Mouse (Mus musculus) neural tube, embryonic 11.5 days (tissue): ENCODE measurements around the gene Tecta. TPM values are rescaled to one million over a fixed set of nuclear protein-coding genes. Genes with fewer than 3 reads are reported as not detected.

Experiments used
- ATAC-seq: fragments of 200-750 bp; cut with Nextera tagmentation; 2 replicates; pipeline ENCODE4 v1.8.0; 2017; ENCODE audit warnings: moderate number of reproducible peaks, mild to moderate bottlenecking, moderate TSS enrichment, moderate library complexity; ENCODE audit not compliant: insufficient read depth, low FRiP score, low TSS enrichment
- DNase-seq: peaks from one replicate; pipeline ENCODE4 v3.0.0-alpha.2; 2015; ENCODE audit warnings: low spot score
- H3K27ac ChIP-seq: fragments of 300-500 bp; sonication (generic); 2 replicates; pipeline ENCODE4 v1.5.1; 2014; ENCODE audit warnings: low read depth, mild to moderate bottlenecking, low read length
- H3K27me3 ChIP-seq: fragments of 300-500 bp; sonication (generic); 2 replicates; pipeline ENCODE4 v1.6.1; 2014; ENCODE audit warnings: mild to moderate bottlenecking, low read length, mixed read lengths; ENCODE audit not compliant: control insufficient read depth, insufficient read depth
- H3K36me3 ChIP-seq: fragments of 300-500 bp; sonication (generic); 2 replicates; pipeline ENCODE4 v1.6.1; 2014; ENCODE audit warnings: mild to moderate bottlenecking, low read length, moderate library complexity, mixed read lengths; ENCODE audit not compliant: control insufficient read depth, insufficient read depth
- H3K4me1 ChIP-seq: fragments of 300-500 bp; sonication (generic); 2 replicates; pipeline ENCODE4 v1.6.1; 2014; ENCODE audit warnings: low read length, mixed read lengths; ENCODE audit not compliant: control insufficient read depth, insufficient read depth
- H3K4me2 ChIP-seq: fragments of 300-500 bp; sonication (generic); 2 replicates; pipeline ENCODE4 v1.6.1; 2014; ENCODE audit warnings: low read depth, mild to moderate bottlenecking, moderate library complexity
- H3K4me3 ChIP-seq: fragments of 300-500 bp; sonication (generic); 2 replicates; pipeline ENCODE4 v1.5.1; 2014; ENCODE audit warnings: low read depth, low read length
- H3K9ac ChIP-seq: fragments of 300-500 bp; sonication (generic); 2 replicates; pipeline ENCODE4 v1.6.1; 2014; ENCODE audit warnings: mild to moderate bottlenecking, low read length
- H3K9me3 ChIP-seq: fragments of 300-500 bp; sonication (generic); 2 replicates; pipeline ENCODE4 v1.6.1; 2016; ENCODE audit warnings: low read length; ENCODE audit not compliant: control insufficient read depth
- WGBS: fragments of 180-500 bp; shearing (Covaris S2); extraction: QIAGEN DNeasy Blood & Tissue Kit; methylation state at CpG from one replicate; pipeline ENCODE4 v1.1.7; 2014; 5-methylcytosine and 5-hydroxymethylcytosine counted together
- polyA plus RNA-seq: library from polyadenylated mRNA; unstranded; fragments of >200 nt; fragmentation: Nextera tagmentation; extraction: Ambion mirVana; gene quantifications from 2 replicates; pipeline ENCODE4 v1.2.1, GENCODE M21; 2014

The Tecta gene
- polyA plus RNA-seq, 1 experiment from 2014 or later = 0.54 TPM

- Histone ChIP-seq H3K4me1 (peaks cover 3% of the 10 kb centered on the region; the same call in 1 of the 2 replicates), H3K27ac (no peak overlapping the region), H3K27me3 (no peaks in the 10 kb centered on the region), H3K9ac (no peak overlapping the region), H3K36me3 (no peaks in the 10 kb centered on the region), H3K9me3 (no peaks in the 10 kb centered on the region), H3K4me3 (no peak overlapping the region), H3K4me2 (no peak overlapping the region)
- DNase-seq = peak; percentile 21
- ATAC-seq = no peak
- 49% methylated on average over 10 of the region's 10 CpGs for WGBS
These were observed 27.1 kb upstream of the Tecta start for GRCm38 (mm10) chr9:42426661-42427358.

DNA sequence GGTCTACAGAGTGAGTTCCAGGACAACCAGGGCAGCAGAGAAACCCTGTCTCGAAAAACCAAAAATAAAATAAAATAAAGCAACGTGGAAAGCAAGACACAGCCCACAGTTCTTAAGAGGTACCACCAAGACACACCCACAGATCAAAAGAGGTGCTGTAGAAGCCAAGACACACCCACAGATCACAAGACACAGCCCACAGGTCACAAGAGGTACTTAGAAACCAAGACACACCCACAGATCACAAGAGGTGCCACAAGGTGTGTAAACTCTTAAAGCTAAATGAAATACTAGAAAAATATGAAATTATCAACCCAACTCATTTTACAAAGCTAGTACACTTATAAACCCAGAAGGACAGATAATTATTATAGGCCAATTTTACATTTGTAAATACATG lies 23.9 kb upstream of the Tecta start:
- H3K27ac ChIP-seq = no peak overlapping the region
- no peak overlapping the region for H3K9ac ChIP-seq
- peaks cover 3% of the 10 kb centered on the region; the same call in 1 of the 2 replicates for H3K4me1 ChIP-seq
- H3K4me2 ChIP-seq = no peak overlapping the region
- no peak overlapping the region for H3K4me3 ChIP-seq
- no peak for DNase-seq
- H3K36me3 ChIP-seq = peaks cover 2% of the 10 kb centered on the region; the same call in 1 of the 2 replicates
- 91% methylated on average over 2 of the region's 2 CpGs for WGBS
- H3K27me3 ChIP-seq = no peaks in the 10 kb centered on the region
- H3K9me3 ChIP-seq = no peaks in the 10 kb centered on the region
- ATAC-seq = no peak

- 63% methylated on average over 2 of the region's 2 CpGs for WGBS
- no peaks in the 10 kb centered on the region for H3K4me1 ChIP-seq
These were observed 20.0 kb upstream of the Tecta start for GRCm38 (mm10) chr9:42419687-42420086.

GRCm38 (mm10) chr9:42418786-42419185 lies 19.1 kb upstream of the Tecta start:
- Histone ChIP-seq H3K4me1 (no peaks in the 10 kb centered on the region; the same call in 1 of the 2 replicates), H3K9me3 (no peaks in the 10 kb centered on the region), H3K4me2 (no peak overlapping the region), H3K4me3 (no peak overlapping the region), H3K27me3 (no peaks in the 10 kb centered on the region), H3K36me3 (peaks cover 2% of the 10 kb centered on the region; the same call in 1 of the 2 replicates), H3K27ac (no peak overlapping the region), H3K9ac (no peak overlapping the region)
- whole genome bisulfite sequencing = 95% methylated on average over 5 of the region's 5 CpGs
- ATAC-seq = no peak
- DNase-seq = no peak

More at GRCm38 (mm10) chr9:42419687-42420086, 20.0 kb upstream of the Tecta start:
- DNase-seq (no peak), ATAC-seq (no peak)
- no peaks in the 10 kb centered on the region for H3K27me3 ChIP-seq
- H3K36me3 ChIP-seq = peaks cover 2% of the 10 kb centered on the region; the same call in 1 of the 2 replicates
- no peak overlapping the region for H3K9ac ChIP-seq
- H3K9me3 ChIP-seq = no peaks in the 10 kb centered on the region
- no peak overlapping the region for H3K27ac ChIP-seq
- no peak overlapping the region for H3K4me3 ChIP-seq
- no peak overlapping the region for H3K4me2 ChIP-seq

- no peak overlapping the region for H3K9ac ChIP-seq
- H3K4me2 ChIP-seq = no peak overlapping the region
- ATAC-seq = no peak
- WGBS = 88% methylated on average over 12 of the region's 12 CpGs
- peaks cover 2% of the 10 kb centered on the region; the same call in 1 of the 2 replicates for H3K36me3 ChIP-seq
- H3K4me3 ChIP-seq = no peak overlapping the region
- no peak overlapping the region for H3K27ac ChIP-seq
- no peaks in the 10 kb centered on the region for H3K9me3 ChIP-seq
- no peaks in the 10 kb centered on the region for H3K27me3 ChIP-seq
- DNase-seq = no peak
- no peaks in the 10 kb centered on the region; the same call in 1 of the 2 replicates for H3K4me1 ChIP-seq
These were observed 17.7 kb upstream of the Tecta start for GRCm38 (mm10) chr9:42417352-42417952.

DNA sequence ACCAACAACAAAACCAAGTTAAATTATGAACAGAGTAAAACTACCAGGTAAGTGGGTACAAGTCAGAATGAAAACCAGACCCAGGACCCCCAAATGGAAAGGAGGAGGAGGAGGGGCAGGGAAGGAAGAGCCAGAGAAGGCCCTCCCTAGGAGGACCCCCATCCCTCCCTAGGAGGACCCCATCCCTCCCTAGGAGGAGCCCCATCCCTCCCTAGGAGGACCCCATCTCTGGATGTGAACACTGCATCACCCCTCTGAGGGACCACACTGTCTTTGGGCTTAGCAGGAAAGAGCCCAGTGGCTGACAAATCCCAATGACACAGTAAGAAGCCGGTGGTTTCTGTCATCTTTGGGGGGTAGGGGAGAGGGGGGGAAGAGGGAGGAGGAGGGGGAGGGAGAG lies 15.5 kb upstream of the Tecta start:
- no peak for DNase-seq
- no peaks in the 10 kb centered on the region for H3K27me3 ChIP-seq
- 31% methylated on average over 1 of the region's 1 CpGs for WGBS
- H3K27ac ChIP-seq = no peak overlapping the region
- no peak overlapping the region for H3K4me3 ChIP-seq
- no peak overlapping the region for H3K4me2 ChIP-seq
- H3K9ac ChIP-seq = no peak overlapping the region
- H3K4me1 ChIP-seq = no peaks in the 10 kb centered on the region; the same call in 1 of the 2 replicates
- no peaks in the 10 kb centered on the region for H3K9me3 ChIP-seq
- ATAC-seq = no peak
- H3K36me3 ChIP-seq = no peaks in the 10 kb centered on the region

- no peak for ATAC-seq
These were observed 13.6 kb upstream of the Tecta start for GRCm38 (mm10) chr9:42413345-42413744.

DNA sequence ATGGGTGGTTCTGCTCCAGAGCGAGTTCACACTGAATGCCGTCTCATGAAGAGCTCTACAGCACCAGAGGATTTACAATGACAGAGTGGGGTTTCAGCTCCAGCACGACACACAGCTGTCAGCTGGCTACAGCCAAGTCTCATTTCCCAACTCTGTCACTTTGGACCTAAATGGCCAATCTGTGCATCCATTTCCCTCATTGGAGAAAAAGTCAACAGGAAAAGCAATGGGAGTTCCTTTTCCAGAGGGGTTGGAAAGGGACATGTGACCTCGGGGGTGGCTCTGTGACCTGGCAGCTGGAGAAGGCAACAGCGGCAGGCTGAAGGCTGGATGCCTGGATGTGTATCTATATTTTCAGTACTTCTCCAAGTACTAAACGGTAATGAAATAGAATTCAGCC lies 11.6 kb upstream of the Tecta start:
- H3K4me3 ChIP-seq = no peak overlapping the region
- H3K4me2 ChIP-seq = no peak overlapping the region
- H3K27ac ChIP-seq = no peak overlapping the region
- H3K9ac ChIP-seq = no peak overlapping the region
- WGBS = 90% methylated on average over 6 of the region's 6 CpGs
- H3K9me3 ChIP-seq = no peaks in the 10 kb centered on the region
- ATAC-seq (no peak), DNase-seq (no peak)
- H3K36me3 ChIP-seq = no peaks in the 10 kb centered on the region
- H3K4me1 ChIP-seq = no peaks in the 10 kb centered on the region; the same call in 1 of the 2 replicates
- no peaks in the 10 kb centered on the region for H3K27me3 ChIP-seq

More at GRCm38 (mm10) chr9:42413345-42413744, 13.6 kb upstream of the Tecta start:
- no peaks in the 10 kb centered on the region for H3K36me3 ChIP-seq
- no peaks in the 10 kb centered on the region for H3K27me3 ChIP-seq
- H3K9me3 ChIP-seq = no peaks in the 10 kb centered on the region
- 75% methylated on average over 12 of the region's 12 CpGs for WGBS
- DNase-seq = no peak
- H3K4me2 ChIP-seq = no peak overlapping the region
- no peak overlapping the region for H3K4me3 ChIP-seq
- H3K4me1 ChIP-seq = no peaks in the 10 kb centered on the region; the same call in 1 of the 2 replicates
- no peak overlapping the region for H3K27ac ChIP-seq
- no peak overlapping the region for H3K9ac ChIP-seq

GRCm38 (mm10) chr9:42405736-42406135 lies 6.0 kb upstream of the Tecta start:
- Histone ChIP-seq H3K27ac (no peak overlapping the region), H3K36me3 (no peaks in the 10 kb centered on the region), H3K9ac (no peak overlapping the region), H3K4me1 (0 out of 2 replicates have a peak, but pooled peaks cover 2% of the 10 kb centered on the region), H3K4me3 (no peak overlapping the region), H3K4me2 (no peak overlapping the region), H3K9me3 (no peaks in the 10 kb centered on the region), H3K27me3 (no peaks in the 10 kb centered on the region)
- WGBS = 72% methylated on average over 4 of the region's 4 CpGs
- DNase-seq (peak; percentile 9), ATAC-seq (no peak)
